Mouse (Mus musculus): ENCODE data around the gene Frmd3. TPM values are rescaled to one million over a fixed set of nuclear protein-coding genes. Genes with fewer than 3 reads are reported as not detected.
"Not testable (repeated sequence)": the region's sequence is repeated elsewhere in the genome, so short reads cannot be mapped to it uniquely, and the experiment has no call there.

The Frmd3 gene
- 33.9 and 37.3 TPM in 2 replicates for polyA plus RNA-seq (2015; fragmentation: Nextera tagmentation; extraction: Ambion mirVana)

- peaks cover 26% of the 10 kb centered on the region for H3K4me1 ChIP-seq
- no peaks in the 10 kb centered on the region for H3K36me3 ChIP-seq (replicated peaks)
- peak within 1 kb of the TSS; percentile 70 for H3K4me2 ChIP-seq
- H3K9ac ChIP-seq, result peak within 1 kb of the TSS; percentile 86
- peak; percentile 96 for ATAC-seq (replicated peaks)
- no peaks in the 10 kb centered on the region for H3K27me3 ChIP-seq (replicated peaks)
- peak within 1 kb of the TSS; percentile 79 for H3K4me3 ChIP-seq
- H3K27ac ChIP-seq, result peak within 1 kb of the TSS; percentile 95
- WGBS, result under 1% methylated on average over 56 of the region's 56 CpGs
- H3K9me3 ChIP-seq, result no peaks in the 10 kb centered on the region
Measured at GRCm38 (mm10) chr4:74013211-74014047, at the start of gene Frmd3. Gene Frmd3 (plus strand): TSS chr4:74013442.

- Histone ChIP-seq H3K4me2 (no peak overlapping the region), H3K9ac (no peak overlapping the region), H3K4me3 (no peak overlapping the region), H3K4me1 (no peaks in the 10 kb centered on the region), H3K36me3 (replicated peaks) (no peaks in the 10 kb centered on the region), H3K27me3 (replicated peaks) (no peaks in the 10 kb centered on the region), H3K27ac (no peak overlapping the region), H3K9me3 (no peaks in the 10 kb centered on the region)
- 87% methylated on average over 3 of the region's 3 CpGs for WGBS
- ATAC-seq (replicated peaks), result no peak
Measured at GRCm38 (mm10) chr4:73980454-73980853, 32.8 kb upstream of the Frmd3 start.

GRCm38 (mm10) chr4:74012277-74012676, 965 bp upstream of the Frmd3 start:
- Histone ChIP-seq H3K27me3 (replicated peaks) (no peaks in the 10 kb centered on the region), H3K4me2 (peak overlapping the region; percentile 70), H3K9ac (peak overlapping the region; percentile 41), H3K36me3 (replicated peaks) (no peaks in the 10 kb centered on the region), H3K27ac (peak overlapping the region; percentile 95), H3K9me3 (no peaks in the 10 kb centered on the region), H3K4me1 (peaks cover 26% of the 10 kb centered on the region), H3K4me3 (peak overlapping the region; percentile 79)
- 24% methylated on average over 3 of the region's 3 CpGs for WGBS
- peak; percentile 52 for ATAC-seq (replicated peaks)

- H3K36me3 ChIP-seq (replicated peaks), result no peaks in the 10 kb centered on the region
- peak overlapping the region; percentile 70 for H3K4me2 ChIP-seq
- ATAC-seq (replicated peaks), result peak; percentile 48
- peak overlapping the region; percentile 79 for H3K4me3 ChIP-seq
- 29% methylated on average over 4 of the region's 4 CpGs for WGBS
- H3K27ac ChIP-seq, result peak overlapping the region; percentile 95
- peak overlapping the region; percentile 41 for H3K9ac ChIP-seq
- no peaks in the 10 kb centered on the region for H3K9me3 ChIP-seq
- H3K4me1 ChIP-seq, result peaks cover 26% of the 10 kb centered on the region
- no peaks in the 10 kb centered on the region for H3K27me3 ChIP-seq (replicated peaks)
Measured at GRCm38 (mm10) chr4:74012700-74013099, 542 bp upstream of the Frmd3 start.

- H3K4me1 ChIP-seq, result peaks cover 26% of the 10 kb centered on the region
- 6% methylated on average over 11 of the region's 11 CpGs for WGBS
- peak overlapping the region; percentile 79 for H3K4me3 ChIP-seq
- peak overlapping the region; percentile 95 for H3K27ac ChIP-seq
- H3K4me2 ChIP-seq, result peak overlapping the region; percentile 70
- H3K9me3 ChIP-seq, result no peaks in the 10 kb centered on the region
- H3K9ac ChIP-seq, result peak overlapping the region; percentile 86
- H3K27me3 ChIP-seq (replicated peaks), result no peaks in the 10 kb centered on the region
- no peaks in the 10 kb centered on the region for H3K36me3 ChIP-seq (replicated peaks)
- no peak for ATAC-seq (replicated peaks)
Measured at GRCm38 (mm10) chr4:74014048-74014500, 832 bp downstream of the Frmd3 start.

- WGBS, result 70% methylated on average over 2 of the region's 2 CpGs
- H3K9ac ChIP-seq, result no peak overlapping the region
- no peak overlapping the region for H3K4me2 ChIP-seq
- H3K4me3 ChIP-seq, result no peak overlapping the region
- H3K27ac ChIP-seq, result no peak overlapping the region
- no peaks in the 10 kb centered on the region for H3K36me3 ChIP-seq (replicated peaks)
- ATAC-seq (replicated peaks), result no peak
- H3K27me3 ChIP-seq (replicated peaks), result no peaks in the 10 kb centered on the region
- peaks cover 9% of the 10 kb centered on the region for H3K4me1 ChIP-seq
- H3K9me3 ChIP-seq, result no peaks in the 10 kb centered on the region
Measured at GRCm38 (mm10) chr4:74020084-74020483, 6.8 kb downstream of the Frmd3 start.

GRCm38 (mm10) chr4:74043226-74043625, 30.0 kb downstream of the Frmd3 start:
- no peak overlapping the region for H3K27ac ChIP-seq
- no peaks in the 10 kb centered on the region for H3K36me3 ChIP-seq (replicated peaks)
- H3K27me3 ChIP-seq (replicated peaks), result no peaks in the 10 kb centered on the region
- no peak overlapping the region for H3K9ac ChIP-seq
- H3K4me3 ChIP-seq, result no peak overlapping the region
- no peaks in the 10 kb centered on the region for H3K4me1 ChIP-seq
- no peak for ATAC-seq (replicated peaks)
- H3K9me3 ChIP-seq, result peaks cover 4% of the 10 kb centered on the region; the same call in 1 of the 2 replicates
- H3K4me2 ChIP-seq, result no peak overlapping the region

- Histone ChIP-seq H3K27ac (no peak overlapping the region), H3K27me3 (replicated peaks) (no peaks in the 10 kb centered on the region), H3K4me1 (no peaks in the 10 kb centered on the region), H3K4me3 (no peak overlapping the region), H3K4me2 (no peak overlapping the region), H3K36me3 (replicated peaks) (no peaks in the 10 kb centered on the region), H3K9me3 (no peaks in the 10 kb centered on the region), H3K9ac (no peak overlapping the region)
- ATAC-seq (replicated peaks), result no peak
- WGBS, result 37% methylated on average over 1 of the region's 1 CpGs
Measured at GRCm38 (mm10) chr4:74051692-74052091, 38.5 kb downstream of the Frmd3 start.

- 35% methylated on average over 2 of the region's 2 CpGs for WGBS
- H3K36me3 ChIP-seq (replicated peaks), result no peaks in the 10 kb centered on the region
- H3K4me2 ChIP-seq, result no peak overlapping the region
- H3K4me1 ChIP-seq, result no peaks in the 10 kb centered on the region
- no peak overlapping the region for H3K27ac ChIP-seq
- H3K4me3 ChIP-seq, result no peak overlapping the region
- no peak overlapping the region for H3K9ac ChIP-seq
- no peaks in the 10 kb centered on the region for H3K9me3 ChIP-seq
- ATAC-seq (replicated peaks), result no peak
- no peaks in the 10 kb centered on the region for H3K27me3 ChIP-seq (replicated peaks)
Measured at GRCm38 (mm10) chr4:74076727-74077126, 63.5 kb downstream of the Frmd3 start.

- H3K27me3 ChIP-seq (replicated peaks), result no peaks in the 10 kb centered on the region
- H3K4me1 ChIP-seq, result no peaks in the 10 kb centered on the region
- no peak overlapping the region for H3K9ac ChIP-seq
- 75% methylated on average over 3 of the region's 3 CpGs for WGBS
- no peaks in the 10 kb centered on the region for H3K9me3 ChIP-seq
- no peak overlapping the region for H3K4me3 ChIP-seq
- H3K27ac ChIP-seq, result no peak overlapping the region
- H3K36me3 ChIP-seq (replicated peaks), result no peaks in the 10 kb centered on the region
- H3K4me2 ChIP-seq, result no peak overlapping the region
- no peak for ATAC-seq (replicated peaks)
Measured at GRCm38 (mm10) chr4:74110816-74111215, 97.6 kb downstream of the Frmd3 start.

- Histone ChIP-seq H3K4me2 (no peak overlapping the region), H3K4me3 (no peak overlapping the region), H3K9me3 (no peaks in the 10 kb centered on the region), H3K36me3 (replicated peaks) (no peaks in the 10 kb centered on the region), H3K4me1 (no peaks in the 10 kb centered on the region), H3K27me3 (replicated peaks) (no peaks in the 10 kb centered on the region), H3K9ac (no peak overlapping the region), H3K27ac (no peak overlapping the region)
- no peak for ATAC-seq (replicated peaks)
Measured at GRCm38 (mm10) chr4:74191528-74191927, 178.3 kb downstream of the Frmd3 start.

- H3K27ac ChIP-seq, result no peak overlapping the region
- no peak overlapping the region for H3K9ac ChIP-seq
- H3K9me3 ChIP-seq, result no peaks in the 10 kb centered on the region
- H3K36me3 ChIP-seq (replicated peaks), result no peaks in the 10 kb centered on the region
- no peaks in the 10 kb centered on the region for H3K4me1 ChIP-seq
- no peaks in the 10 kb centered on the region for H3K27me3 ChIP-seq (replicated peaks)
- ATAC-seq (replicated peaks), result no peak
- H3K4me3 ChIP-seq, result no peak overlapping the region
- H3K4me2 ChIP-seq, result no peak overlapping the region
Measured at GRCm38 (mm10) chr4:74201281-74201811, 188.1 kb downstream of the Frmd3 start.

- not testable (repeated sequence) for H3K27me3 ChIP-seq (replicated peaks); H3K36me3 ChIP-seq (replicated peaks); H3K9me3 ChIP-seq; H3K4me3 ChIP-seq; H3K27ac ChIP-seq; H3K4me2 ChIP-seq; H3K4me1 ChIP-seq; H3K9ac ChIP-seq; ATAC-seq (replicated peaks)
- WGBS, result 93% methylated on average over 1 of the region's 1 CpGs
Measured at GRCm38 (mm10) chr4:74221780-74222179, 208.5 kb downstream of the Frmd3 start.

All from midbrain, embryonic 15.5 days (tissue).